Mouse (Mus musculus): ENCODE measurements around the gene Calu.

Calu gene

DNA sequence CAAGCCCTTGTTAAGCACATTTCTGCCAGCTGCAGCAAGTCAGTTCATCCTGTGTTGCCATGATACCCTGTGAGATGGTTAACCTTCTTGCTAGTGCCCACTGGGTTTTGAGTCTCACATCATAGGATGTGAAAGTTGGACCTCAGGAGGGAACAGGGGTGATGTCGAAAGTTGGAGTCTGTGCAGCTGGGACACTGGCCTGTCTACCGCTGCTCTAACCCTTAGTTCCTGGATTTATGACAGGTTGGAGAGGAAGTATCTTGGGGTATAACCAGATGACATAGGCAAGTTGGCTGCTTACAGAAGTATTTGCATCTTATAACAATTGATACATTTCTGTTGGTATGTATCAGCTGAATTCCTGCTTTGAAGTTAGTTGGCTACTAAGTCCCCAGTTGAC, 72.7 kb downstream of the Calu start:
- DNase-seq (ENCODE audit: low spot score), result no peak

DNA sequence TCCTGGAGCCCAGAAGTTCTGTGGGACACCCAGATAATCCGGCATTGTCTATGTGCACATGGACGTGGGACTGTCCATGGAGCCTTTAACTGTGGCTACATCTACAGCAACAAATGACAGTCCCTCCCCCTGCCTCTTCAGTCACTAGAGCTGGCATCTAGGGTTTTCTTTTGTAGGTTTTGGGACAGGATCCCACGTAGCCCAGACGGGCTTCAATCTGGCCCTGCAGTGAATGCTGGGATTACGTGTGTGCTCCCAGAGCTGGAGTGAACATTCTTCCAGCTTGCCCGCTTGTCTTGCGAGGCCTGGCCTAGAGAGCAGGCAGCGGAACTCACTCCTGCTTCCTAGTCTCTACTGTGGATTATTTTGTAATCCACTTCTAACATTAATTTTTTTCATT, 77.2 kb downstream of the Calu start:
- DNase-seq (ENCODE audit: low spot score), result no peak

DNA sequence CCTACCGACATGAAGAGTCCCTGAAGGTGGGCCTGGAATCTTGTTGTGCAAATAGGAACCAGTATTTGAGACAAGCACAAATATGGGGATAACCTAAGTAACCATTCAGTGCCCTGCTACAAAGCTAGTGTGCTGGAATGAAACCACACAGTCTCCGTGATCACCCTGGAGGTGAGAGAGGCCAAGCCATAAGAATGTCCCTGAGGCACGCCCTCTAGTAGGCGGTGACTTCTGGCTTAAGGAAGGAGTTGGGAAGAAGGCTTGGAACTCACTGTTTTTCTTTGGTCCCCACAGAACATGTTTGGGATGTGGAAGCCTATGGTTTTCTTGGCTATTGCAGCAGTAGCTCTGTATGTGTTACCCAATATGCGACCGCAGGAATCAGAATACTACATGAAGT, 78.5 kb downstream of the Calu start:
- no peak for DNase-seq (ENCODE audit: low spot score)

Measured in urinary bladder, postnatal 14 days (tissue).